Mouse (Mus musculus) ES-E14 (cell line): ENCODE data around the gene Vmn1r45. TPM values are rescaled to one million over a fixed set of nuclear protein-coding genes. Genes with fewer than 3 reads are reported as not detected.
"Not testable (repeated sequence)": the region's sequence is repeated elsewhere in the genome, so short reads cannot be mapped to it uniquely, and the experiment has no call there.

Source experiments
- DNase-seq: peaks from one replicate; pipeline ENCODE4 v3.0.0-alpha.2; 2013; ENCODE audit warnings: low read depth, low spot score
- H3K27ac ChIP-seq: 2 replicates; pipeline ENCODE4 v1.5.1; 2012; ENCODE audit warnings: low read depth, mild to moderate bottlenecking, low read length, moderate library complexity, mixed read lengths; ENCODE audit not compliant: poor library complexity, insufficient read depth, severe bottlenecking
- H3K36me3 ChIP-seq: 2 replicates; pipeline ENCODE4 v1.6.1; 2012; ENCODE audit warnings: mild to moderate bottlenecking, low read length, moderate library complexity, mixed read lengths; ENCODE audit not compliant: control insufficient read depth, poor library complexity, insufficient read depth, severe bottlenecking
- H3K4me1 ChIP-seq, 2 experiments: fragments of 150-350 bp in 1 of 2; sonication (generic) in 1 of 2; 2 replicates each; pipeline ENCODE4 v1.6.1; 2012; ENCODE audit warnings: low read length in 2 of 2, mild to moderate bottlenecking in 1 of 2, mixed read lengths in 1 of 2; ENCODE audit not compliant: control insufficient read depth in 2 of 2, insufficient read depth in 2 of 2, poor library complexity in 1 of 2
- H3K4me3 ChIP-seq, 2 experiments: fragments of 150-350 bp in 1 of 2; sonication (generic) in 1 of 2; 2 replicates each; pipeline ENCODE4 v1.5.1; 2012; ENCODE audit warnings: low read length in 2 of 2, low read depth in 1 of 2, mild to moderate bottlenecking in 1 of 2, mixed read lengths in 1 of 2; ENCODE audit not compliant: insufficient read depth in 1 of 2, poor library complexity in 1 of 2, severe bottlenecking in 1 of 2
- H3K9ac ChIP-seq: 2 replicates; pipeline ENCODE4 v1.6.1; 2012; ENCODE audit warnings: low read depth, mild to moderate bottlenecking, low read length, mixed read lengths; ENCODE audit not compliant: poor library complexity, insufficient read depth, severe bottlenecking
- H3K9me3 ChIP-seq: fragments of 150-350 bp; sonication (generic); 2 replicates; pipeline ENCODE4 v1.6.1; 2012; ENCODE audit warnings: low read depth, mild to moderate bottlenecking, low read length; ENCODE audit not compliant: control insufficient read depth, insufficient read depth
- CHD2 ChIP-seq: IDR thresholded peaks from 2 replicates; pipeline ENCODE4 v1.6.1; 2014; ENCODE audit warnings: mild to moderate bottlenecking, low read depth, low read length, inconsistent platforms
- HCFC1 ChIP-seq: IDR thresholded peaks from 2 replicates; pipeline ENCODE4 v1.6.1; 2012; ENCODE audit warnings: low read length, inconsistent platforms, borderline replicate concordance; ENCODE audit not compliant: insufficient read depth
- MAFK ChIP-seq: IDR thresholded peaks from 2 replicates; pipeline ENCODE4 v1.6.1; 2014; ENCODE audit warnings: mild to moderate bottlenecking, low read depth, low read length, inconsistent platforms; ENCODE audit not compliant: insufficient read depth
- ZC3H11A ChIP-seq: IDR thresholded peaks from 2 replicates; pipeline ENCODE4 v1.6.1; 2012; ENCODE audit warnings: low read depth, mild to moderate bottlenecking, inconsistent platforms, low read length, borderline replicate concordance
- ZNF384 ChIP-seq: IDR thresholded peaks from 2 replicates; pipeline ENCODE4 v1.6.1; 2012; ENCODE audit warnings: low read depth, low read length, inconsistent platforms
- in situ Hi-C, 2 experiments: fragments of 600-800 bp; cut with MboI; formaldehyde crosslinking; loops; one replicate each; pipeline ENCODE4 v1.15.1; 2025; ENCODE audit warnings: low sequenced_read_pairs in 2 of 2, inconsistent platforms in 1 of 2; ENCODE audit not compliant: unreplicated experiment in 2 of 2
- total RNA-seq: library from RNA; depleted of rRNA; stranded (reverse); fragments of 300-350 nt; gene quantifications from 2 replicates; pipeline ENCODE4 v1.2.3, GENCODE M21; 2012; rRNA removed

The Vmn1r45 gene
- not detected in 2 replicates for total RNA-seq

- H3K4me1 ChIP-seq, H3K27ac ChIP-seq, in situ Hi-C loops, H3K36me3 ChIP-seq, H3K9ac ChIP-seq, H3K9me3 ChIP-seq, DNase-seq, H3K4me3 ChIP-seq: not testable (repeated sequence)
Observed at GRCm38 (mm10) chr6:89940498-89940897, at the start of gene Vmn1r45. Vmn1r45 (minus strand) TSS chr6:89940598.

- Histone ChIP-seq H3K4me1 (no peaks in the 10 kb centered on the region), H3K27ac (no peak overlapping the region), H3K4me3 (no peak overlapping the region), H3K9ac (no peak overlapping the region), H3K9me3 (no peaks in the 10 kb centered on the region), H3K36me3 (no peaks in the 10 kb centered on the region)
- no peak for TF ChIP-seq CHD2
- no peak for TF ChIP-seq HCFC1
- TF ChIP-seq MAFK: no peak
- TF ChIP-seq ZC3H11A: no peak
- no peak for TF ChIP-seq ZNF384
- no peak for DNase-seq
- in situ Hi-C loops: no loop called here
Observed at GRCm38 (mm10) chr6:89985989-89986388, 45.6 kb upstream of the Vmn1r45 start.

DNA sequence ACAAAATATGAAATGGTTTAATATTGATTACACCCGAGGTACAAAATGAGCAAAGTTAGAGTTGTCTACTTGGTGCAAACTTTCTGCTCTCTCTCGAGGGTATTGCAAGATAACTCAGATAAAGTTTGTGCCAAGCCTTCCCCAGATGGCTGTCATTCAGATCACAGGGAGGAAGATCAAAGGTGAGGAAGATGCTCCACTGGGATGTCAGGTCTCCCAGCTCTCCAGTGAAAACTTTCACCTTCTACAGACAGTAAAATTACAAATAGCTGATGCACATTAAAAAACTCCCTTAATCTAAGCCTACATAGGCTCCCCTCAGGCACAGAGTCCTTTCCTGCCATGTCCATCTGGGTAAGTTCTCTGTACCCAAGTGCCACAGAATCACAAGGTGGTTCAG is 28.6 kb upstream of the Vmn1r45 start, which contains the start of gene Vmn1r46:
Gene Vmn1r46, plus strand, starts transcription at position 301 of the 400 bp plus-strand sequence.
- Histone ChIP-seq H3K9ac (no peak within 1 kb of the TSS), H3K4me1 (no peaks in the 10 kb centered on the region), H3K36me3 (no peaks in the 10 kb centered on the region), H3K4me3 (no peak within 1 kb of the TSS), H3K27ac (no peak within 1 kb of the TSS), H3K9me3 (no peaks in the 10 kb centered on the region)
- DNase-seq: no peak
- TF ChIP-seq HCFC1 (no peak), ZNF384 (no peak), MAFK (no peak), ZC3H11A (no peak), CHD2 (no peak)
- in situ Hi-C loops: no loop called here

DNA sequence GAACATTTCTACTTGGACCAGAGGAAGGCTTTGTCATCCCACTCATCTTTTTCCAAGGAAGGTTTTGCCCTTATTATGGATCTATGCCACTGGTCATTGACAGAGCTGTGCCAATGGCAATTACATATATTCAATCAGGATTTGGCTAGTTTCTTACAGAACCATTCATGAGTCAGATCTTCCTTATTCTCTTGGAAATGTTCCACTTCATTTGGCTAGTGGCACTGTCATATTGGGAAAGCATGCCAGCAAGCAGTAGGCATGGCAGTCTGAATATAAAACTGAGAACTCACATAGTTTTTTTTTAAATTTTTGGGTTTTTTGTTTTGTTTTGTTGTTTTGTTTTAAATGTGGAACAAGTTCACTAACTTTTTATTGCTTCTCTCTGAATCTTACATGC is 25.9 kb upstream of the Vmn1r45 start:
- H3K27ac ChIP-seq: no peak overlapping the region
- no peak overlapping the region for H3K4me3 ChIP-seq
- in situ Hi-C loops: no loop called here
- DNase-seq: no peak
- no peaks in the 10 kb centered on the region for H3K4me1 ChIP-seq
- H3K36me3 ChIP-seq: no peaks in the 10 kb centered on the region
- TF ChIP-seq HCFC1: no peak
- no peak for TF ChIP-seq CHD2
- TF ChIP-seq MAFK: no peak
- no peak for TF ChIP-seq ZC3H11A
- no peak for TF ChIP-seq ZNF384
- H3K9me3 ChIP-seq: no peaks in the 10 kb centered on the region
- H3K9ac ChIP-seq: no peak overlapping the region

- no peaks in the 10 kb centered on the region for H3K36me3 ChIP-seq
- no peak overlapping the region for H3K27ac ChIP-seq
- in situ Hi-C loops: no loop called here
- no peak for TF ChIP-seq MAFK
- no peak for TF ChIP-seq CHD2
- no peak for TF ChIP-seq ZC3H11A
- TF ChIP-seq ZNF384: no peak
- no peak for TF ChIP-seq HCFC1
- no peak overlapping the region for H3K4me3 ChIP-seq
- H3K9me3 ChIP-seq: no peaks in the 10 kb centered on the region
- no peaks in the 10 kb centered on the region for H3K4me1 ChIP-seq
- no peak overlapping the region for H3K9ac ChIP-seq
- no peak for DNase-seq
Observed at GRCm38 (mm10) chr6:89953556-89953955, 13.2 kb upstream of the Vmn1r45 start.
